Mouse (Mus musculus): Measurements from ENCODE around the gene Olfr273.
"Not testable (repeated sequence)": the region's sequence is repeated elsewhere in the genome, so short reads cannot be mapped to it uniquely, and the experiment has no call there.

GRCm38 (mm10) chr4:52845411-52845810, 13.6 kb downstream of the Olfr273 start:
- not testable (repeated sequence) for TF ChIP-seq CTCF (IDR thresholded peaks at IDR 0.05; ENCODE audit: borderline replicate concordance, control insufficient read depth, extremely low read depth, insufficient read depth, low read length, poor library complexity); POLR2A (IDR thresholded peaks at IDR 0.05; ENCODE audit: control insufficient read depth, extremely low read depth, insufficient read depth, low read length, poor library complexity)

Data from thymus, adult 2 months (tissue).